Mouse (Mus musculus): ENCODE measurements around the gene Gm9844. TPM values are rescaled to one million over a fixed set of nuclear protein-coding genes. Genes with fewer than 3 reads are reported as not detected.
"Not testable (repeated sequence)": the region's sequence is repeated elsewhere in the genome, so short reads cannot be mapped to it uniquely, and the experiment has no call there.

Gm9844 gene
- polyA plus RNA-seq, 1 experiment, result not detected

DNA sequence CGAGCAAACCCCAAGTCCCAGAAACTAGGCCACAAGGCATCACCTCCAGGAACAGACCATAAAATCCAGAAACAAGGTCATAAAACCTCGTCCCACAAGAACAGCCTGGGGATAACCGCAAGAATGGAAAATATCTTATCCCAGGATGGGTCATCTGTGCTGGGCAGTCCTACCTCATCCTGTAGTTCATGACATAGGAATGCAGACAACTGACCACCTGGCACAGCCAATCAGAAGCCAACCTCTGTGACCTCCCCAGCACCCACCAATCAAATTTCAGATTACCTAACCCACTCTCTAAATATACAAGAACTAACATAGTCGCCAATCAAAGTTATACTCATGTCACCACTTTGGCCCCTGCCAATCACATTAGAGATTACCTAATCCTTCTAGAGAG, 21.0 kb upstream of the Gm9844 start:
- WGBS, result 58% methylated on average over 4 of the region's 4 CpGs
- no peak overlapping the region for H3K4me3 ChIP-seq (ENCODE audit: low read depth, low read length)
- no peak overlapping the region for H3K27ac ChIP-seq (ENCODE audit: insufficient read depth, low read depth, low read length)
- H3K36me3 ChIP-seq (ENCODE audit: control insufficient read depth, insufficient read depth, low read length), result no peaks in the 10 kb centered on the region
- TF ChIP-seq POLR2A (IDR thresholded peaks at IDR 0.05; ENCODE audit: low read depth, low read length) (no peak), CTCF (IDR thresholded peaks at IDR 0.05; ENCODE audit: extremely low read depth, insufficient read length, insufficient replicate concordance, low read depth, low read length) (no peak)
- no peaks in the 10 kb centered on the region for H3K27me3 ChIP-seq (ENCODE audit: control insufficient read depth, insufficient read depth, low read length)
- no peaks in the 10 kb centered on the region for H3K4me1 ChIP-seq (ENCODE audit: control insufficient read depth, insufficient read depth, insufficient read length, low read length)

DNA sequence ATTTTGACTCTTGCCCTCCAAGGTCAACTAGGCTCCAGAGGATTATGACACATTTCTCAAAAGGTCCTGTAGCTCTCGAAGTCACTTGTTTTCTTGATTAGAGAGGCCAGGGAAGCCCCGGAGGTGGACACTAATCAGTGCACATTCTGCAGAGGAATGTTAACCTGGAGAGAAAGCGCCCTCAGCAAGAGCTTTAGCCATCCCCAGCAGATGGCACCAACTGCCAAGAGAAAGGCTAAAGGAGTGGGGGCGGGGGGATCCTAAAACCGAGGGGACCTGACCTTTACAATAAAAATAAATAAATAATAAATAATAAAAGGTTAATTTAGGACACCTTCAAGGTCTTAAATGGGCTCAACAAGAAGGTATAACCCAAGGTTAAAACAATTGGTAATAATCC, 17.9 kb upstream of the Gm9844 start:
- Histone ChIP-seq H3K4me1 (ENCODE audit: control insufficient read depth, insufficient read depth, insufficient read length, low read length) (no peaks in the 10 kb centered on the region), H3K4me3 (ENCODE audit: low read depth, low read length) (no peak overlapping the region), H3K27ac (ENCODE audit: insufficient read depth, low read depth, low read length) (no peak overlapping the region), H3K27me3 (ENCODE audit: control insufficient read depth, insufficient read depth, low read length) (no peaks in the 10 kb centered on the region), H3K36me3 (ENCODE audit: control insufficient read depth, insufficient read depth, low read length) (no peaks in the 10 kb centered on the region)
- WGBS, result 33% methylated on average over 5 of the region's 5 CpGs
- TF ChIP-seq POLR2A (IDR thresholded peaks at IDR 0.05; ENCODE audit: low read depth, low read length) (no peak), CTCF (IDR thresholded peaks at IDR 0.05; ENCODE audit: extremely low read depth, insufficient read length, insufficient replicate concordance, low read depth, low read length) (no peak)

- Histone ChIP-seq H3K4me3 (ENCODE audit: low read depth, low read length) (no peak overlapping the region), H3K36me3 (ENCODE audit: control insufficient read depth, insufficient read depth, low read length) (no peaks in the 10 kb centered on the region), H3K27me3 (ENCODE audit: control insufficient read depth, insufficient read depth, low read length) (no peaks in the 10 kb centered on the region), H3K4me1 (ENCODE audit: control insufficient read depth, insufficient read depth, insufficient read length, low read length) (no peaks in the 10 kb centered on the region), H3K27ac (ENCODE audit: insufficient read depth, low read depth, low read length) (no peak overlapping the region)
- TF ChIP-seq CTCF (IDR thresholded peaks at IDR 0.05; ENCODE audit: extremely low read depth, insufficient read length, insufficient replicate concordance, low read depth, low read length) (no peak), POLR2A (IDR thresholded peaks at IDR 0.05; ENCODE audit: low read depth, low read length) (no peak)
- WGBS, result 82% methylated on average over 9 of the region's 9 CpGs
Measured at GRCm38 (mm10) chr7:24845181-24845580, 16.8 kb upstream of the Gm9844 start.

- 14% methylated on average over 6 of the region's 6 CpGs for WGBS
- no peak overlapping the region for H3K4me3 ChIP-seq (ENCODE audit: low read depth, low read length)
- H3K36me3 ChIP-seq (ENCODE audit: control insufficient read depth, insufficient read depth, low read length), result no peaks in the 10 kb centered on the region
- no peak overlapping the region for H3K27ac ChIP-seq (ENCODE audit: insufficient read depth, low read depth, low read length)
- H3K4me1 ChIP-seq (ENCODE audit: control insufficient read depth, insufficient read depth, insufficient read length, low read length), result peaks cover under 1% of the 10 kb centered on the region; the same call in 1 of the 2 replicates
- no peaks in the 10 kb centered on the region for H3K27me3 ChIP-seq (ENCODE audit: control insufficient read depth, insufficient read depth, low read length)
- TF ChIP-seq CTCF (IDR thresholded peaks at IDR 0.05; ENCODE audit: extremely low read depth, insufficient read length, insufficient replicate concordance, low read depth, low read length), result no peak
- TF ChIP-seq POLR2A (IDR thresholded peaks at IDR 0.05; ENCODE audit: low read depth, low read length), result no peak
Measured at GRCm38 (mm10) chr7:24845713-24846112, 16.3 kb upstream of the Gm9844 start.

- not testable (repeated sequence) for H3K36me3 ChIP-seq (ENCODE audit: control insufficient read depth, insufficient read depth, low read length); H3K4me3 ChIP-seq (ENCODE audit: low read depth, low read length); H3K27me3 ChIP-seq (ENCODE audit: control insufficient read depth, insufficient read depth, low read length); H3K27ac ChIP-seq (ENCODE audit: insufficient read depth, low read depth, low read length); H3K4me1 ChIP-seq (ENCODE audit: control insufficient read depth, insufficient read depth, insufficient read length, low read length)
- 15% methylated on average over 2 of the region's 2 CpGs for WGBS
Measured at GRCm38 (mm10) chr7:24846576-24846975, 15.4 kb upstream of the Gm9844 start.

DNA sequence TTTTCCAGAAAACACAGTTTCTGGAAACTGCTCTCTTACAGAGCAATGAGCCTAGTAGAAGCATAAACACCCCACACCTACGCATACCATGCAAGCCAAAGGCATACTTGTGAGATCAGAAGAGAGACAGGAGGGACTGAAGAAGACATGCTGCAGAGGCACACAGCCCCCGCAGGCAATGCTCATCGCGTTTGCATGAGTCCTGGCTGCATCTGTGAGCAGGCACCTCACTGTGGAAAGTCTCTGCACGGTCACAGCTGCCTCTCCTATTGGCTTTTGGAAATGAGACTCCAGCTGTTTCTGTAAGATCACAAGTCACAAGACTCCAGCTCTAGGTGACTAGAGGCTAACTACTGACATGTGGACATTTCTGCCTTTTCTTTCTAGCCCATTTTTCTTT, 11.9 kb upstream of the Gm9844 start:
- 47% methylated on average over 5 of the region's 5 CpGs for whole genome bisulfite sequencing
- Histone ChIP-seq H3K36me3 (ENCODE audit: control insufficient read depth, insufficient read depth, low read length) (no peaks in the 10 kb centered on the region), H3K4me1 (ENCODE audit: control insufficient read depth, insufficient read depth, insufficient read length, low read length) (peaks cover 2% of the 10 kb centered on the region; the same call in 1 of the 2 replicates), H3K27ac (ENCODE audit: insufficient read depth, low read depth, low read length) (no peak overlapping the region), H3K27me3 (ENCODE audit: control insufficient read depth, insufficient read depth, low read length) (no peaks in the 10 kb centered on the region), H3K4me3 (ENCODE audit: low read depth, low read length) (no peak overlapping the region)
- no peak for TF ChIP-seq POLR2A (IDR thresholded peaks at IDR 0.05; ENCODE audit: low read depth, low read length)
- TF ChIP-seq CTCF (IDR thresholded peaks at IDR 0.05; ENCODE audit: extremely low read depth, insufficient read length, insufficient replicate concordance, low read depth, low read length), result no peak

DNA sequence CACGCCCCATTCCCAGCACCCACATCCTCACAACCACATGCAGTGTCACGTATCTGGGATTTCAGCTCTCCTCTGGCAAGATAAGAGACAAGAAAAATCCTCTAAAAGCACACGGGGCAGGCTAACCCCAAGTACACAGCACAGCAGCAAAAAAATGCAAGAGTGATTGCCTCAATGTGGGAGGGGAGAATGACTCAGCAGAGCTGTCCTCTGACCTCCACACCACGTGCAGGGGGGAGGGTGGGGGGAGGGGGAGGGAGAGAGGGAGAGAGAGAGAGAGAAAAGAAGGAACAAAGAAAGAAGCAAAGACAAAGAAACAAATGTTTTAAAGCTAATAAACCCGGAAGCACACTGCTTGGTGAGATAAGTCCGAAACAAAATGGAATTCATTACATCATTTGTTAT, 11.1 kb upstream of the Gm9844 start:
- Histone ChIP-seq H3K27ac (ENCODE audit: insufficient read depth, low read depth, low read length) (no peak overlapping the region), H3K4me3 (ENCODE audit: low read depth, low read length) (no peak overlapping the region), H3K4me1 (ENCODE audit: control insufficient read depth, insufficient read depth, insufficient read length, low read length) (peaks cover 2% of the 10 kb centered on the region; the same call in 1 of the 2 replicates), H3K27me3 (ENCODE audit: control insufficient read depth, insufficient read depth, low read length) (no peaks in the 10 kb centered on the region), H3K36me3 (ENCODE audit: control insufficient read depth, insufficient read depth, low read length) (no peaks in the 10 kb centered on the region)
- WGBS, result 10% methylated on average over 6 of the region's 6 CpGs
- TF ChIP-seq POLR2A (IDR thresholded peaks at IDR 0.05; ENCODE audit: low read depth, low read length) (no peak), CTCF (IDR thresholded peaks at IDR 0.05; ENCODE audit: extremely low read depth, insufficient read length, insufficient replicate concordance, low read depth, low read length) (no peak)
